Mouse (Mus musculus): ENCODE results near the gene Gm28553. TPM values are rescaled to one million over a fixed set of nuclear protein-coding genes. Genes with fewer than 3 reads are reported as not detected.
"Not testable (repeated sequence)": the region's sequence is repeated elsewhere in the genome, so short reads cannot be mapped to it uniquely, and the experiment has no call there.

Gene Gm28553
- not detected in 2 replicates for polyA plus RNA-seq (2015; fragmentation: Nextera tagmentation; extraction: Ambion mirVana)

DNA sequence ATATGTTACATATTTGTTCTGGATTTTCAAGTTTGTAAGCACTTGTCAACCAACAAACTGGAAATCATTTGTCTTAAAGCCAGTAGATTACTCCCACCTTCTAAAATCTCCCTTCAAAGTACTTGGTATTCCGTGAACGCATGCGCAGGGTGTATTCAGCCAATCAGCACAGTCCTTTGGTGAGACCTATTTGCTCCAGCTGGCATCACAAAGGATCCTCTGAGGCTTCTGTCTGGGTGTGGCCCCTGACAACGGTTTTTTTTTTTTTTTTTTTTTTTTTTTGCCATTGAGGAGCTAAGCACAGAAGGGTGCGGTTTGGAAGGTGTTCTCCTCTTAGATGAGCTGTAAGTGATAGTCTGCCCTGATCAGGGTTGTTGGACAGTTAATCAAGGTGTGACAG is at the start of gene Gm28553:
TSS of gene Gm28553 (plus strand) at position 301 of the 400 bp plus-strand sequence.
- not testable (repeated sequence) for H3K36me3 ChIP-seq; H3K9me3 ChIP-seq (replicated peaks); H3K4me3 ChIP-seq (replicated peaks); H3K27me3 ChIP-seq; H3K4me1 ChIP-seq (replicated peaks); H3K4me2 ChIP-seq; H3K9ac ChIP-seq; ATAC-seq (ENCODE audit: low read depth); DNase-seq; H3K27ac ChIP-seq
- no CpG with 5 or more reads among the region's 5 CpGs for WGBS (ENCODE audit: insufficient replicate concordance)

Measured in liver, embryonic 13.5 days (tissue).